Mouse (Mus musculus): ENCODE measurements around the gene Lamc1.

DNA sequence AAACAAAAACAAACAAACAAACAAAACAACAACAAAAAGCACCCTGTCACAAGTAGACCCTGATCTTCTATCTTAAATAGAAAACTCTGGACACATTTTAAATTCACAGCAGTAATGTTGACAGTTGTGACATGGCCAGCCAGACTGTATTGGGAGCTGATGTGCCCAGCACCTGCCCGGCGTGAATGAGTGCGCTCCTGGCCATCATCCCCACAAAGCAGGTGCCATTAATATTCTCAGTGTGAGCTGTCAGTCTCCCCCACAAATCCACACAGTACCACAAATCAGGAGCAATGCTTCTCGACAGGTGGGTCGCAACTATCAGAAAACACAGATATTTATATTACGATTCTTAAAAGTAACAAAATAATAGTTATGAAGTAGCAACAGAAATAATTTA lies 139.6 kb downstream of the Lamc1 start:
- no peak for TF ChIP-seq CTCF (IDR thresholded peaks at IDR 0.05; ENCODE audit: borderline replicate concordance, insufficient read depth, low read length)
- TF ChIP-seq POLR2A (IDR thresholded peaks at IDR 0.05; ENCODE audit: low read depth, low read length): no peak

Data from embryonic fibroblast, embryonic 13.5 days (primary cell).